Mouse (Mus musculus) kidney, adult 11 months (tissue): ENCODE results near the gene Pkd1.

Experiments
- DNase-seq: peaks from one replicate; pipeline ENCODE4 v3.0.0; 2022

Pkd1 gene

DNA sequence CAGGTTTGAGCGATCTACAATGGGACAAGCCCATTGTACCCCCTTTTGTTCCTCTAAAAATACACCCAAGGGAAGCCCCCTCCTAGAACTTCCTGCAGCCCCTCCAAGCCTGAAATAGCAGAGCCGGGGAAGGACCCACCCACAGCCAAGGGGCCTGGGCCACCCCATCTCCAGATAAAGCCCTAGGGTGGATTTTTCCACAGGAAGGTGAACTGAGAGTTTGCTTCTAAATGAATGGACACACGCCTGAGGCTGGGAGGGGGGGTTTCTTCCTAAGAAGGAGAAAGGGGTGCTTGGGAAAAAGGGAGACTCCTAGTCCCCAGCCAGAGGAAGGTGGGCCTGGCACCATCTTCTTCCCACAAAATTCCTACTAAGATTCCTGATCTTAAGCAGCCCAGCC lies 96.3 kb downstream of the Pkd1 start:
- DNase-seq = peak; percentile 62
